Mouse (Mus musculus) liver, postnatal 0 days (tissue): ENCODE data around the gene Tcaf2.
A peak's percentile ranks its signal among the peaks of the same experiment; 100 is the strongest.

Experiments used
- CTCF ChIP-seq: sonication (generic); IDR thresholded peaks from 2 replicates; pipeline ENCODE4 v1.5.1; 2016; ENCODE audit warnings: antibody characterized with exemption, low read depth
- EP300 ChIP-seq: IDR thresholded peaks from 2 replicates; pipeline ENCODE4 v1.6.1; 2016; ENCODE audit warnings: antibody characterized with exemption, low read depth, mild to moderate bottlenecking

GRCm38 (mm10) chr6:42612218-42612617 lies 32.8 kb downstream of the Tcaf2 start:
- peak; percentile 60 for TF ChIP-seq CTCF
- TF ChIP-seq EP300, result no peak
